Mouse (Mus musculus): ENCODE results near the gene Scamp2. TPM values are rescaled to one million over a fixed set of nuclear protein-coding genes. Genes with fewer than 3 reads are reported as not detected.

Gene Scamp2
- total RNA-seq, 4 experiments from 2014 or later: 25.0 to 31.1 (median 25.3) TPM

GRCm38 (mm10) chr9:57625674-57626500, 65.1 kb downstream of the Scamp2 start:
- no peak for DNase-seq (ENCODE audit: low spot score)

- no peak for DNase-seq (ENCODE audit: low spot score)
These were observed 66.4 kb downstream of the Scamp2 start for GRCm38 (mm10) chr9:57627191-57627590.

GRCm38 (mm10) chr9:57627892-57628291, 67.1 kb downstream of the Scamp2 start:
- no peak for DNase-seq (ENCODE audit: low spot score)

- no peak for DNase-seq (ENCODE audit: low spot score)
These were observed 68.0 kb downstream of the Scamp2 start for GRCm38 (mm10) chr9:57628717-57629116.

- DNase-seq (ENCODE audit: low spot score): peak; percentile 83
These were observed 68.6 kb downstream of the Scamp2 start for GRCm38 (mm10) chr9:57629118-57629874.

GRCm38 (mm10) chr9:57633481-57634024, 72.8 kb downstream of the Scamp2 start:
- DNase-seq (ENCODE audit: low spot score): no peak

GRCm38 (mm10) chr9:57637272-57637671, 76.5 kb downstream of the Scamp2 start:
- no peak for DNase-seq (ENCODE audit: low spot score)

- no peak for DNase-seq (ENCODE audit: low spot score)
These were observed 77.1 kb downstream of the Scamp2 start for GRCm38 (mm10) chr9:57637741-57638322.

Other genes starting within 250 kb of the Scamp2 start
- 10 to 100 TPM in 2 of 4 experiments, 1 to 10 TPM in 2; 7.0 to 18.5 (median 9.7) TPM for gene Ppcdc, start 120.8 kb upstream of the Scamp2 start, total RNA-seq (2022)
- 1 to 10 TPM; 4.1 to 7.3 (median 6.5) TPM for gene Scamp5, start 92.9 kb upstream of the Scamp2 start, total RNA-seq (2022)
- 1 to 10 TPM; 2.0 to 3.7 (median 2.0) TPM for gene Rpp25, start 56.9 kb upstream of the Scamp2 start, total RNA-seq (2022)
- 1,000 to 10,000 TPM; 2,249 to 2,640 (median 2,421) TPM for gene Cox5a, start 39.7 kb upstream of the Scamp2 start, total RNA-seq (2022)
- 10 to 100 TPM in 3 of 4 experiments, 1 to 10 TPM in 1; 9.5 to 11.6 (median 10.8) TPM for gene Fam219b, start 23.4 kb upstream of the Scamp2 start, total RNA-seq (2022)
- gene Mpi, start 8.2 kb upstream of the Scamp2 start, total RNA-seq (2022): 100 to 1,000 TPM; 127 to 162 (median 147) TPM
- gene Ulk3, start 28.5 kb downstream of the Scamp2 start, total RNA-seq (2022): 10 to 100 TPM in 2 of 4 experiments, 1 to 10 TPM in 2; 6.9 to 11.9 (median 10.0) TPM
- gene Cplx3, start 45.3 kb downstream of the Scamp2 start, total RNA-seq (2022): not detected
- under 1 TPM in 3 of 4 experiments, not detected in 1; 0.16 to 0.32 (median 0.22) TPM for gene Lman1l, start 59.8 kb downstream of the Scamp2 start, total RNA-seq (2022)
- gene Csk, start 92.7 kb downstream of the Scamp2 start, total RNA-seq (2022): 10 to 100 TPM; 18.9 to 32.0 (median 27.7) TPM
- not detected for gene Cyp1a2, start 122.8 kb downstream of the Scamp2 start, total RNA-seq (2022)
- gene Cyp1a1, start 127.0 kb downstream of the Scamp2 start, total RNA-seq (2022): under 1 TPM in 2 of 4 experiments, not detected in 2; 0.14 to 0.69 TPM
- gene Edc3, start 147.6 kb downstream of the Scamp2 start, total RNA-seq (2022): 1 to 10 TPM; 3.6 to 5.3 (median 4.5) TPM
- 10 to 100 TPM; 23.8 to 36.5 (median 29.3) TPM for gene Clk3, start 204.9 kb downstream of the Scamp2 start, total RNA-seq (2022)